8 mouse cellular contexts compared by ENCODE assay signal in genomic region chr4:13206679-13207553, GRCm38 (mm10).
DNase-seq lines count a peak whose midpoint lies in the region; ATAC-seq and TF ChIP-seq lines count a peak whose summit lies in the region.

No protein-coding gene starts in this region.

- DNase-seq in kidney, postnatal 4 days: peak; percentile 4 to 5
- no peak for DNase-seq in kidney, postnatal 25 days
- DNase-seq in forebrain, embryonic 14.5 days (ENCODE audit: low spot score): peak; percentile 87
- DNase-seq in intestine, embryonic 14.5 days (ENCODE audit: low spot score): peak; percentile 70
- peak; percentile 71 for DNase-seq in limb, embryonic 14.5 days (ENCODE audit: low spot score)
- no peak for DNase-seq in adrenal gland, postnatal 4 days (ENCODE audit: low spot score in 2 of 2)
- no peak for DNase-seq in MN1 (ENCODE audit: low spot score)

- H3K4me1 ChIP-seq in forebrain, embryonic 14.5 days (ENCODE audit: control insufficient read depth, insufficient read depth, low read length): peaks cover 5% of the 10 kb centered on the region; the same call in 1 of the 2 replicates
- peaks cover 6% of the 10 kb centered on the region; the same call in 1 of the 2 replicates for H3K4me1 ChIP-seq in intestine, embryonic 14.5 days (replicated peaks; ENCODE audit: control insufficient read depth, insufficient read depth, low read length)
- H3K4me1 ChIP-seq in limb, embryonic 14.5 days (ENCODE audit: control insufficient read depth, insufficient read depth, low read length): peaks cover 7% of the 10 kb centered on the region
- no peaks in the 10 kb centered on the region for H3K4me1 ChIP-seq in stomach, embryonic 15.5 days

- 0 out of 2 replicates have a peak overlapping the region, but pooled peaks have one; percentile 2 for H3K9ac ChIP-seq in forebrain, embryonic 14.5 days (ENCODE audit: low read length)
- no peak overlapping the region for H3K9ac ChIP-seq in intestine, embryonic 14.5 days (ENCODE audit: low read length)
- H3K9ac ChIP-seq in limb, embryonic 14.5 days (ENCODE audit: low read depth, low read length, severe bottlenecking): peak overlapping the region; percentile 34; the same call in 1 of the 2 replicates
- H3K9ac ChIP-seq in stomach, embryonic 15.5 days: no peak overlapping the region

- peak; percentile 90 for ATAC-seq in forebrain, embryonic 14.5 days
- 0 out of 2 replicates have a peak, but pooled peaks have one; percentile 36 for ATAC-seq in intestine, embryonic 14.5 days (replicated peaks; ENCODE audit: low FRiP score, low TSS enrichment, low read depth)
- peak; percentile 83 for ATAC-seq in limb, embryonic 14.5 days (ENCODE audit: low FRiP score, low read depth)
- no peak for ATAC-seq in stomach, embryonic 15.5 days (ENCODE audit: insufficient read depth, low FRiP score, low read depth)

- H3K9me3 ChIP-seq in forebrain, embryonic 14.5 days (replicated peaks; ENCODE audit: control insufficient read depth, low read length): no peaks in the 10 kb centered on the region
- no peaks in the 10 kb centered on the region for H3K9me3 ChIP-seq in intestine, embryonic 14.5 days (ENCODE audit: control insufficient read depth, low read length)
- no peaks in the 10 kb centered on the region for H3K9me3 ChIP-seq in limb, embryonic 14.5 days (ENCODE audit: control insufficient read depth, low read length)
- no peaks in the 10 kb centered on the region for H3K9me3 ChIP-seq in stomach, embryonic 15.5 days

- peak overlapping the region; percentile 37 for H3K4me2 ChIP-seq in forebrain, embryonic 14.5 days (ENCODE audit: low read length)
- H3K4me2 ChIP-seq in intestine, embryonic 14.5 days (ENCODE audit: low read length): peak overlapping the region; percentile 41
- peak overlapping the region; percentile 43 for H3K4me2 ChIP-seq in limb, embryonic 14.5 days (replicated peaks; ENCODE audit: low read depth, low read length, severe bottlenecking)
- peak overlapping the region; percentile 43 for H3K4me2 ChIP-seq in stomach, embryonic 15.5 days

- no peak for TF ChIP-seq POLR2A in limb, embryonic 14.5 days (IDR thresholded peaks at IDR 0.05; ENCODE audit: borderline replicate concordance, extremely low read depth, insufficient read depth, insufficient read length)

- peak overlapping the region; percentile 49; the same call in 1 of the 2 replicates for H3K27ac ChIP-seq in forebrain, embryonic 14.5 days (ENCODE audit: low read depth, low read length)
- peak overlapping the region; percentile 58 for H3K27ac ChIP-seq in intestine, embryonic 14.5 days (ENCODE audit: low read depth)
- peak overlapping the region; percentile 74 for H3K27ac ChIP-seq in limb, embryonic 14.5 days (replicated peaks; ENCODE audit: low read depth, low read length)
- peak overlapping the region; percentile 75; the same call in 1 of the 2 replicates for H3K27ac ChIP-seq in stomach, embryonic 15.5 days

- H3K36me3 ChIP-seq in forebrain, embryonic 14.5 days (ENCODE audit: control insufficient read depth, insufficient read depth, low read length): no peaks in the 10 kb centered on the region
- no peaks in the 10 kb centered on the region for H3K36me3 ChIP-seq in intestine, embryonic 14.5 days (ENCODE audit: control insufficient read depth, insufficient read depth, low read length)
- no peaks in the 10 kb centered on the region for H3K36me3 ChIP-seq in limb, embryonic 14.5 days (ENCODE audit: control insufficient read depth, insufficient read depth, low read length)
- no peaks in the 10 kb centered on the region for H3K36me3 ChIP-seq in stomach, embryonic 15.5 days

- WGBS in forebrain, embryonic 14.5 days: 13% methylated on average over 11 of the region's 11 CpGs
- WGBS in intestine, embryonic 14.5 days: 18% methylated on average over 11 of the region's 11 CpGs
- 16% methylated on average over 11 of the region's 11 CpGs for WGBS in limb, embryonic 14.5 days
- 17% methylated on average over 11 of the region's 11 CpGs for WGBS in stomach, embryonic 15.5 days

- H3K4me3 ChIP-seq in forebrain, embryonic 14.5 days (ENCODE audit: low read depth, low read length): no peak overlapping the region; the same call in 1 of the 2 replicates
- H3K4me3 ChIP-seq in intestine, embryonic 14.5 days (ENCODE audit: low read depth, low read length): peak overlapping the region; percentile 12; the same call in 1 of the 2 replicates
- peak overlapping the region; percentile 22 for H3K4me3 ChIP-seq in limb, embryonic 14.5 days (replicated peaks; ENCODE audit: low read length)
- peak overlapping the region; percentile 13; the same call in 1 of the 2 replicates for H3K4me3 ChIP-seq in stomach, embryonic 15.5 days (replicated peaks)

- H3K27me3 ChIP-seq in forebrain, embryonic 14.5 days (replicated peaks; ENCODE audit: control insufficient read depth, insufficient read depth, low read length): no peaks in the 10 kb centered on the region
- H3K27me3 ChIP-seq in intestine, embryonic 14.5 days (replicated peaks; ENCODE audit: control insufficient read depth, insufficient read depth, low read length): no peaks in the 10 kb centered on the region
- H3K27me3 ChIP-seq in limb, embryonic 14.5 days (ENCODE audit: control insufficient read depth, insufficient read depth, low read length): no peaks in the 10 kb centered on the region
- no peaks in the 10 kb centered on the region for H3K27me3 ChIP-seq in stomach, embryonic 15.5 days (replicated peaks)

Comparison
In these comparisons a context has a peak if more than half of its experiments do, and no peak if none do; other contexts are left out.
1. DNase-seq: peak in kidney, postnatal 4 days (2 of 2), forebrain, embryonic 14.5 days (single experiment), intestine, embryonic 14.5 days (single experiment) and limb, embryonic 14.5 days (single experiment); none in kidney, postnatal 25 days (0 of 2), adrenal gland, postnatal 4 days (0 of 2) and MN1 (single experiment).
2. H3K9ac ChIP-seq: peak in forebrain, embryonic 14.5 days (single experiment) and limb, embryonic 14.5 days (single experiment); none in intestine, embryonic 14.5 days (single experiment) and stomach, embryonic 15.5 days (single experiment).
3. Peak in every context shown above with its lines, with median percentiles within 50 percentile points of each other: H3K27ac ChIP-seq and H3K4me2 ChIP-seq.